ENCODE assay signal across 26 mouse cellular contexts in the genomic region with DNA sequence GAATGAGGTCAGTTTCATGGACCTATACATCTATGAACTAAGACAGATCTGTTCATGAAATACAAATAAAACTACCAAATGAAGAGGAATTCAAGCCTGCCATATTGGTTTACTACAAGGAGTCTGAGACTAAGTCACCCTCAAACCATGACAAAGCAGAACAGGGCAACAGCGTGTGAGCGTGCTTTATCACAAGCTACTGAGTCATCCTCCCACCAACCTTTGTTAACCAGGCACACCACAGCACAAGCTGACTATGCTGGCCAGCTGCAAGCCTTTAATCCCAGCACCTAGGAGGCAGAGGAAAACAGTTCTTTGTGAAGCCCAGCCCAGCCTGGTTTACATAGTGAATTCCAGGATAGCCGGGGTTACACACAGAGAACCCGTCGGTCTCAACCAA. TPM values are rescaled to one million over a fixed set of nuclear protein-coding genes. Genes with fewer than 3 reads are reported as not detected.
DNase-seq lines count a peak whose midpoint lies in the region; ATAC-seq and TF ChIP-seq lines count a peak whose summit lies in the region.
"Had no signal": no experiment of that assay in that cellular context is flagged by ENCODE, and none has a peak within 500 bp of the region (broad histone marks: within the 10 kb centered on the region; RNA-seq: fewer than 3 reads in every experiment).

No protein-coding gene starts in this region.

- intact Hi-C loops in heart, postnatal 14 days (cut with DNase I), result no loop called here

- H3K79me3 ChIP-seq in C2C12 (ENCODE audit: low read depth), result no peaks in the 10 kb centered on the region

- H3K27ac ChIP-seq in heart, embryonic 12.5 days (ENCODE audit: poor library complexity, severe bottlenecking), result no peak overlapping the region
- H3K27ac ChIP-seq: forebrain, embryonic 13.5 days; hindbrain, postnatal 0 days; kidney, embryonic 15.5 days; left cerebral cortex, adult 2 months; limb, embryonic 10.5 days; liver, embryonic 15.5 days; neural tube, embryonic 12.5 days had no signal

- peaks cover 12% of the 10 kb centered on the region; the same call in 1 of the 2 replicates for H3K4me1 ChIP-seq in heart, embryonic 12.5 days (replicated peaks)
- H3K4me1 ChIP-seq: forebrain, embryonic 13.5 days; neural tube, embryonic 12.5 days had no signal

- H3K9me3 ChIP-seq in heart, embryonic 12.5 days (replicated peaks), result no peaks in the 10 kb centered on the region
- H3K9me3 ChIP-seq: forebrain, embryonic 13.5 days; kidney, embryonic 15.5 days; limb, embryonic 10.5 days; liver, embryonic 15.5 days; neural tube, embryonic 12.5 days had no signal

- no peaks in the 10 kb centered on the region for H3K36me3 ChIP-seq in heart, embryonic 12.5 days
- H3K36me3 ChIP-seq in C2C12 (ENCODE audit: control insufficient read depth, insufficient read depth), result no peaks in the 10 kb centered on the region
- H3K36me3 ChIP-seq: kidney, embryonic 15.5 days; limb, embryonic 10.5 days; liver, embryonic 15.5 days; neural tube, embryonic 12.5 days had no signal

- ATAC-seq in heart, embryonic 12.5 days (ENCODE audit: insufficient number of reproducible peaks, low FRiP score), result peak; percentile 82
- ATAC-seq in megakaryocyte progenitor cell, adult 5-6 weeks (replicated peaks; ENCODE audit: poor library complexity), result peak; percentile 52
- ATAC-seq in erythroid progenitor cell, adult 5-6 weeks (replicated peaks; ENCODE audit: low FRiP score, poor library complexity, severe bottlenecking), result no peak
- ATAC-seq: forebrain, embryonic 13.5 days; hindbrain, postnatal 0 days; intestine, postnatal 0 days; lung, postnatal 0 days; midbrain, embryonic 16.5 days had no signal

- no peak for DNase-seq in heart, postnatal 14 days
- DNase-seq in R1 (ENCODE audit: low read depth, low spot score), result peak; percentile 58
- no peak for DNase-seq in gastrocnemius, postnatal 10 days
- DNase-seq in right cerebral cortex, postnatal 4 days, result no peak
- DNase-seq: adrenal gland, adult 2 months; B cell, adult 2 months; cerebellum, adult 8-10 months; gastrocnemius, postnatal 36 days; heart, postnatal 4 days; kidney, postnatal 4 days; layer of hippocampus, adult 9-11 months; thymus, postnatal 25 days had no signal

- H3ac ChIP-seq in C2C12 (ENCODE audit: control insufficient read depth, insufficient read length, low read depth), result no peak overlapping the region

- no peak for TF ChIP-seq CTCF in C2C12 (IDR thresholded peaks at IDR 0.05; ENCODE audit: control insufficient read depth, insufficient read depth, insufficient read length)

- H3K27me3 ChIP-seq in heart, embryonic 12.5 days (replicated peaks), result 0 out of 2 replicates have a peak, but pooled peaks cover 5% of the 10 kb centered on the region
- H3K27me3 ChIP-seq in C2C12 (ENCODE audit: control insufficient read depth, insufficient read depth, insufficient read length), result no peaks in the 10 kb centered on the region
- H3K27me3 ChIP-seq: forebrain, embryonic 13.5 days; kidney, embryonic 15.5 days; liver, embryonic 15.5 days; neural tube, embryonic 12.5 days had no signal

- no peak overlapping the region for H3K4me2 ChIP-seq in heart, embryonic 12.5 days
- H3K4me2 ChIP-seq: forebrain, embryonic 13.5 days; kidney, embryonic 15.5 days; liver, embryonic 15.5 days; neural tube, embryonic 12.5 days had no signal

- H3K79me2 ChIP-seq in C2C12 (ENCODE audit: control insufficient read depth, insufficient read depth), result no peaks in the 10 kb centered on the region

- no peak overlapping the region for H3K9ac ChIP-seq in heart, embryonic 12.5 days
- H3K9ac ChIP-seq: forebrain, embryonic 13.5 days; kidney, embryonic 15.5 days; liver, embryonic 15.5 days; neural tube, embryonic 12.5 days had no signal

- 53% methylated on average over 5 of the region's 5 CpGs for WGBS in heart, embryonic 12.5 days

- H3K4me3 ChIP-seq in heart, embryonic 12.5 days, result no peak overlapping the region
- no peak overlapping the region for H3K4me3 ChIP-seq in C2C12 (ENCODE audit: insufficient read depth, poor library complexity, severe bottlenecking)
- H3K4me3 ChIP-seq: forebrain, embryonic 13.5 days; kidney, embryonic 15.5 days; left cerebral cortex, adult 2 months; limb, embryonic 10.5 days; liver, embryonic 15.5 days; neural tube, embryonic 12.5 days had no signal

TF ChIP-seq in C2C12, 6 proteins besides CTCF, POLR2A, EP300 and RAD21:
- TF ChIP-seq MYOG (IDR thresholded peaks at IDR 0.05; ENCODE audit: control insufficient read depth, extremely low read depth, insufficient read length) (no peak), MYOD1 (IDR thresholded peaks at IDR 0.05; ENCODE audit: control insufficient read depth, insufficient read length, low read depth) (peak; percentile 48)
TF ChIP-seq in C2C12: peak in this region for 1.

RNA-seq across cellular contexts. Expression of a gene that starts 4.9 kb away (rescaled TPM):
- polyA plus RNA-seq in heart, embryonic 12.5 days (2016; fragmentation: Nextera tagmentation; extraction: Ambion mirVana), result 28.1 and 29.2 TPM in 2 replicates
- total RNA-seq in heart, postnatal 14 days (2021), result 10 to 100 TPM; 17.5 to 18.9 TPM
- 9.1 TPM for polyA plus RNA-seq in C2C12 (2012; fragmentation: generic; extraction: Trizol)
- 16.8 and 33.0 TPM in 2 replicates for total RNA-seq in megakaryocyte progenitor cell, adult 5-6 weeks (2015)
- total RNA-seq in megakaryocyte progenitor cell, adult 5-6 weeks (2017), result 26.9 and 27.4 TPM in 2 replicates
- total RNA-seq in erythroid progenitor cell, adult 5-6 weeks (2015; ENCODE audit: low replicate concordance), result 1.8 and 5.0 TPM in 2 replicates
- 4.9 and 7.9 TPM in 2 replicates for total RNA-seq in erythroid progenitor cell, adult 5-6 weeks (2017; ENCODE audit: low replicate concordance)
- 10 to 100 TPM; 10.6 to 12.2 TPM for total RNA-seq in gastrocnemius, postnatal 10 days (2021)
